Mouse (Mus musculus) MEL (cell line): ENCODE data around the gene Gm10643. TPM values are rescaled to one million over a fixed set of nuclear protein-coding genes. Genes with fewer than 3 reads are reported as not detected.

Experiments
- DNase-seq: peaks from one replicate; pipeline ENCODE4 v3.0.0; 2011; ENCODE audit warnings: low read depth, low spot score
- H3K27ac ChIP-seq: 2 replicates; pipeline ENCODE4 v1.5.1; 2012; ENCODE audit warnings: low read depth, mild to moderate bottlenecking, control low read depth, low read length, moderate library complexity; ENCODE audit not compliant: control insufficient read depth
- H3K27me3 ChIP-seq, 2 experiments: fragments of 150-350 bp in 1 of 2; sonication (generic) in 1 of 2; 2 replicates each; pipeline ENCODE4 v1.6.1; 2012; ENCODE audit warnings: low read length in 2 of 2, mild to moderate bottlenecking in 2 of 2, improper control_type of control experiment in 1 of 2, moderate library complexity in 1 of 2; ENCODE audit not compliant: insufficient read depth in 2 of 2, control insufficient read depth in 1 of 2
- H3K36me3 ChIP-seq, 2 experiments: 2 replicates each; pipeline ENCODE4 v1.6.1; 2012 to 2014; ENCODE audit warnings: low read length in 2 of 2, improper control_type of control experiment in 1 of 2, inconsistent platforms in 1 of 2, mild to moderate bottlenecking in 1 of 2; ENCODE audit not compliant: insufficient read depth in 2 of 2, control insufficient read depth in 1 of 2
- H3K4me1 ChIP-seq, 2 experiments: fragments of 150-350 bp in 1 of 2; sonication (generic) in 1 of 2; 2 replicates each; pipeline ENCODE4 v1.6.1; 2012; ENCODE audit warnings: low read length in 2 of 2, improper control_type of control experiment in 1 of 2, mild to moderate bottlenecking in 1 of 2; ENCODE audit not compliant: insufficient read depth in 2 of 2, control insufficient read depth in 1 of 2
- H3K4me3 ChIP-seq, 2 experiments: fragments of 150-350 bp in 1 of 2; sonication (generic) in 1 of 2; 2 replicates each; pipeline ENCODE4 v1.5.1; 2012; ENCODE audit warnings: low read depth in 2 of 2, low read length in 2 of 2, mild to moderate bottlenecking in 2 of 2, moderate library complexity in 2 of 2, control low read depth in 1 of 2, improper control_type of control experiment in 1 of 2; ENCODE audit not compliant: control insufficient read depth in 1 of 2, insufficient read depth in 1 of 2
- H3K79me2 ChIP-seq: 2 replicates; pipeline ENCODE4 v1.6.1; 2012; ENCODE audit warnings: mild to moderate bottlenecking, low read length, moderate library complexity; ENCODE audit not compliant: control insufficient read depth, poor library complexity, insufficient read depth
- H3K9ac ChIP-seq: 2 replicates; pipeline ENCODE4 v1.6.1; 2012; ENCODE audit warnings: low read depth, mild to moderate bottlenecking, control low read depth, low read length, moderate library complexity; ENCODE audit not compliant: control insufficient read depth, poor library complexity, severe bottlenecking
- H3K9me3 ChIP-seq: fragments of 150-350 bp; sonication (generic); replicated peaks from 2 replicates; pipeline ENCODE4 v1.6.1; 2012; ENCODE audit warnings: mild to moderate bottlenecking, low read length, improper control_type of control experiment, moderate library complexity; ENCODE audit not compliant: insufficient read depth
- BHLHE40 ChIP-seq: IDR thresholded peaks from 2 replicates; pipeline ENCODE4 v1.6.1; 2012; ENCODE audit warnings: low read depth, mild to moderate bottlenecking, inconsistent platforms, low read length, improper control_type of control experiment, borderline replicate concordance
- CTCF ChIP-seq, 3 experiments: IDR thresholded peaks in 2 of 3; conservative IDR thresholded peaks in 1 of 3; 2 replicates each; pipeline ENCODE4 v1.5.1; 2011 to 2012; ENCODE audit warnings: low read length in 3 of 3, low read depth in 2 of 3, mild to moderate bottlenecking in 2 of 3, improper control_type of control experiment in 1 of 3, inconsistent platforms in 1 of 3, mixed read lengths in 1 of 3, moderate library complexity in 1 of 3; ENCODE audit not compliant: control insufficient read depth in 1 of 3, insufficient read depth in 1 of 3, poor library complexity in 1 of 3, severe bottlenecking in 1 of 3
- E2F4 ChIP-seq: IDR thresholded peaks from 2 replicates; pipeline ENCODE4 v1.6.1; 2011; ENCODE audit warnings: low read depth, low read length, improper control_type of control experiment, borderline replicate concordance
- ETS1 ChIP-seq: IDR thresholded peaks from 2 replicates; pipeline ENCODE4 v1.6.1; 2012; ENCODE audit warnings: low read depth, mild to moderate bottlenecking, inconsistent platforms, low read length, improper control_type of control experiment, moderate library complexity
- GABPA ChIP-seq: IDR thresholded peaks from 2 replicates; pipeline ENCODE4 v1.6.1; 2012; ENCODE audit warnings: low read depth, mild to moderate bottlenecking, inconsistent platforms, low read length, improper control_type of control experiment, moderate library complexity
- GATA1 ChIP-seq: IDR thresholded peaks from 2 replicates; pipeline ENCODE4 v1.6.1; 2011; ENCODE audit warnings: low read depth, low read length, improper control_type of control experiment
- MAX ChIP-seq: IDR thresholded peaks from 2 replicates; pipeline ENCODE4 v1.6.1; 2011; ENCODE audit warnings: low read length, improper control_type of control experiment
- MAZ ChIP-seq: IDR thresholded peaks from 2 replicates; pipeline ENCODE4 v1.6.1; 2012; ENCODE audit warnings: low read depth, mild to moderate bottlenecking, inconsistent platforms, low read length, improper control_type of control experiment
- MYC ChIP-seq: IDR thresholded peaks from 2 replicates; pipeline ENCODE4 v1.6.1; 2011; ENCODE audit warnings: low read depth, mild to moderate bottlenecking, low read length, improper control_type of control experiment, moderate library complexity
- NRF1 ChIP-seq: IDR thresholded peaks from 2 replicates; pipeline ENCODE4 v1.6.1; 2014; ENCODE audit warnings: low read depth, mild to moderate bottlenecking, inconsistent platforms, low read length, improper control_type of control experiment, moderate library complexity; ENCODE audit not compliant: poor library complexity, insufficient read depth, severe bottlenecking
- RCOR1 ChIP-seq: IDR thresholded peaks from 2 replicates; pipeline ENCODE4 v1.6.1; 2012; ENCODE audit warnings: low read depth, mild to moderate bottlenecking, inconsistent platforms, low read length, improper control_type of control experiment
- TAL1 ChIP-seq: IDR thresholded peaks from 2 replicates; pipeline ENCODE4 v1.6.1; 2012; ENCODE audit warnings: mild to moderate bottlenecking, inconsistent platforms, low read length, moderate library complexity, mixed read lengths
- UBTF ChIP-seq: IDR thresholded peaks from 2 replicates; pipeline ENCODE4 v1.6.1; 2012; ENCODE audit warnings: low read depth, mild to moderate bottlenecking, inconsistent platforms, low read length, improper control_type of control experiment, moderate library complexity, borderline replicate concordance; ENCODE audit not compliant: insufficient read depth
- USF1 ChIP-seq: IDR thresholded peaks from 2 replicates; pipeline ENCODE4 v1.6.1; 2014; ENCODE audit warnings: low read depth, mild to moderate bottlenecking, inconsistent platforms, low read length, improper control_type of control experiment, moderate library complexity
- USF2 ChIP-seq, 2 experiments: IDR thresholded peaks; 2 replicates each; pipeline ENCODE4 v1.6.1; 2011 to 2012; ENCODE audit warnings: improper control_type of control experiment in 2 of 2, low read length in 2 of 2, borderline replicate concordance in 1 of 2, inconsistent platforms in 1 of 2, low read depth in 1 of 2, mild to moderate bottlenecking in 1 of 2; ENCODE audit not compliant: insufficient read depth in 1 of 2
- ZKSCAN1 ChIP-seq: IDR thresholded peaks from 2 replicates; pipeline ENCODE4 v1.6.1; 2012; ENCODE audit warnings: low read depth, mild to moderate bottlenecking, inconsistent platforms, low read length, improper control_type of control experiment, moderate library complexity
- ZNF384 ChIP-seq: IDR thresholded peaks from 2 replicates; pipeline ENCODE4 v1.6.1; 2012; ENCODE audit warnings: low read depth, mild to moderate bottlenecking, inconsistent platforms, low read length, improper control_type of control experiment
- polyA plus RNA-seq, 2 experiments: library from polyadenylated mRNA; stranded (reverse) in 1 of 2; unstranded in 1 of 2; fragments of >175 nt in 1 of 2; fragments of >200 nt in 1 of 2; gene quantifications; 2 replicates each; pipeline versions ENCODE4 v1.2.1 to v1.2.4; 2012; ENCODE audit warnings: low replicate concordance in 2 of 2, low read depth in 1 of 2; ENCODE audit not compliant: insufficient read length in 2 of 2, insufficient read depth in 1 of 2, missing spikeins in 1 of 2
- total RNA-seq: library from RNA; depleted of rRNA; stranded (reverse); fragments of 300-350 nt; gene quantifications from 2 replicates; pipeline ENCODE4 v1.2.3, GENCODE M21; 2012

Gm10643 gene
- total and polyA plus RNA-seq, 3 experiments, result 0.23 to 0.28 TPM; not detected in 1

- Histone ChIP-seq H3K79me2 (peaks cover 16% of the 10 kb centered on the region), H3K9me3 (no peaks in the 10 kb centered on the region), H3K36me3 (peaks cover 4 to 10% of the 10 kb centered on the region in 2 experiments; a peak in 3 of 4 replicates), H3K4me1 (peaks cover 0 to 12% of the 10 kb centered on the region in 2 experiments; a peak in 2 of 4 replicates), H3K27ac (no peak overlapping the region), H3K9ac (no peak overlapping the region), H3K4me3 (no peak overlapping the region), H3K27me3 (no peaks in the 10 kb centered on the region)
- DNase-seq, result no peak
- no peak for TF ChIP-seq RCOR1
- no peak for TF ChIP-seq MAZ
- no peak for TF ChIP-seq ZKSCAN1
- TF ChIP-seq NRF1, result no peak
- TF ChIP-seq ZNF384, result no peak
- no peak for TF ChIP-seq TAL1
- no peak for TF ChIP-seq USF1
- no peak for TF ChIP-seq E2F4
- TF ChIP-seq GATA1, result no peak
These were observed 26.9 kb downstream of the Gm10643 start for GRCm38 (mm10) chr8:84038015-84038414.

DNA sequence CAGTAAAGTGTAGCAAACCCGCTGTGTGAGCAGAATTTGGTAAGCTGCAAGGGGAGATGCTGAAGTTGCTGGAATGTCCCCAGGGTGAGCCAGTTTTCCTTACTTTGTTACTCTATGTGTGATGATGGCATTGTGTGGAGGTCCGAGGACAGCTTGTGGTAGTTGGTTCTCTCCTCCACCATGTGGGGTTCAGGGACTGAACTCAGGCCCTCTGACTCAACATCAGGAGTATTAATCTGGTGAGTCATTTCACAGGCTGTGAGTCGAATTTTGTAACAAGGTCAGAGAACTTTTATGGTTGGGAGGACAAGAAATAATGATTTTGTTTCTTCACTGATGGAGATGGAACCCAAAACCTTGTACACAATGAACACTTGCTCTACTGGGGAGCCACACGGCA, 32.2 kb downstream of the Gm10643 start:
- H3K27me3 ChIP-seq, result no peaks in the 10 kb centered on the region
- no peak overlapping the region for H3K27ac ChIP-seq
- no peaks in the 10 kb centered on the region for H3K9me3 ChIP-seq
- no peaks in the 10 kb centered on the region for H3K4me1 ChIP-seq
- H3K79me2 ChIP-seq, result no peaks in the 10 kb centered on the region
- H3K4me3 ChIP-seq, result no peak overlapping the region
- TF ChIP-seq BHLHE40, result no peak
- TF ChIP-seq MAX, result no peak
- no peak for TF ChIP-seq ETS1
- TF ChIP-seq MYC, result no peak
- no peak for TF ChIP-seq ZKSCAN1
- no peak for TF ChIP-seq UBTF
- TF ChIP-seq USF2 (IDR thresholded peaks at IDR 0.05; ENCODE audit: borderline replicate concordance in 1 of 2, insufficient read depth in 1 of 2, low read depth in 1 of 2, low read length in 2 of 2), result no peak
- no peak for TF ChIP-seq GABPA
- no peak for TF ChIP-seq CTCF (IDR thresholded peaks at IDR 0.05 in 2 of 3, conservative IDR thresholded peaks at IDR 0.05 in 1 of 3; ENCODE audit: control insufficient read depth in 1 of 3, insufficient read depth in 1 of 3, low read depth in 2 of 3, low read length in 3 of 3, poor library complexity in 1 of 3, severe bottlenecking in 1 of 3)
- TF ChIP-seq, all 39 proteins: peak for 0
- no peak for DNase-seq
- Histone ChIP-seq H3K9ac (no peak overlapping the region), H3K36me3 (peaks cover 0 to 6% of the 10 kb centered on the region in 2 experiments; a peak in 2 of 4 replicates)
